In the genomic region with DNA sequence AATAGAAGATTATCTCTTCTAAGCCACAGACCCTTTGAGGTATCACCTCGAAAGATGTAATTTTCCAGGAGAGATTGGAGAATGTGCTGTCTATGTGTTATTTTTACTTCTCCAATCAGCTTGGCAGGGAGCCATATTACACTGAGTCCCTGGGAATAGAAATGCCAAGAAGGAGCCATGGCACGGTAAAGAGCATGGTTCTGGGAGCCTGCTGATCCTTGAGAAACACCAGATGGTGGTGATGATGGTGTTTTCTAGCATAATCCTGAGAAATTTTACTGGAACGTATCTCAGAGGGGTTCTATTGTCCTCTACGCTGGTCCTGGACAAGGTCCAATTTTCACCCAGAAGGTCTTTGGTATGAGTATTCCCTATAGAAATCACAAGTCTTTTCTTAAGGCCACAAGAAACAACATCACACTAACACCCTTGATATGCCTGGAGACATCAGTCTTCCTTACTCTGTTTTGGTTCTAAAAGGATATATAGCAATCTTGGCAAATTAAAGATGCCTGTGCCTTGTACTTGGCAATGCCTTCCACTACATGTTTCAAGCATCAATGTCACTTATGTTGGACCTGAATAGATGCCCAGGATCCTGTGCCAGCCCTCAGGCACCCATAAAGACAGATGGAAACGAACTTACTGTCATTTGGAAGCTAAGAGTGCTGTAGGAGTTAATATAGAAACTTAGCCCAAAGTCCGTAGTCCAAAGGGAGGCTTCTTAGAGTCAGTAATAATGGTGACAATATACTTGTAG, we compare ENCODE assay signal across 18 mouse cellular contexts.
DNase-seq lines count a peak whose midpoint lies in the region; ATAC-seq and TF ChIP-seq lines count a peak whose summit lies in the region.
"Had no signal": no experiment of that assay in that cellular context is flagged by ENCODE, and none has a peak within 500 bp of the region (broad histone marks: within the 10 kb centered on the region; RNA-seq: fewer than 3 reads in every experiment).

No protein-coding gene starts in this region.

- H3K27me3 ChIP-seq in forebrain, embryonic 16.5 days (replicated peaks; ENCODE audit: control insufficient read depth, insufficient read depth, low read length) = no peaks in the 10 kb centered on the region
- H3K27me3 ChIP-seq: CH12.LX; heart, embryonic 12.5 days; liver, embryonic 12.5 days; neural tube, embryonic 15.5 days had no signal

- no peak overlapping the region for H3K9ac ChIP-seq in forebrain, embryonic 16.5 days (replicated peaks; ENCODE audit: low read depth, low read length)
- H3K9ac ChIP-seq: heart, embryonic 12.5 days; liver, embryonic 12.5 days; neural tube, embryonic 15.5 days had no signal

- peak overlapping the region; percentile 24; the same call in 1 of the 2 replicates for H3K27ac ChIP-seq in layer of hippocampus, adult 2 months
- H3K27ac ChIP-seq in forebrain, embryonic 16.5 days (ENCODE audit: low read length) = peak overlapping the region; percentile 69
- H3K27ac ChIP-seq: embryonic facial prominence, embryonic 10.5 days; liver, embryonic 12.5 days; neural tube, embryonic 15.5 days had no signal

- no peak for TF ChIP-seq CTCF in layer of hippocampus, adult 2 months (conservative IDR thresholded peaks at IDR 0.05)

- ATAC-seq in cerebellum, adult (ENCODE audit: insufficient number of reproducible peaks, low FRiP score, low TSS enrichment) = peak; percentile 80
- ATAC-seq in forebrain, embryonic 16.5 days = peak; percentile 84
- ATAC-seq: liver, embryonic 12.5 days; lung, postnatal 0 days had no signal

- H3K36me3 ChIP-seq in forebrain, embryonic 16.5 days (ENCODE audit: control insufficient read depth, insufficient read depth) = no peaks in the 10 kb centered on the region
- H3K36me3 ChIP-seq: embryonic facial prominence, embryonic 10.5 days; heart, embryonic 12.5 days; liver, embryonic 12.5 days; neural tube, embryonic 15.5 days had no signal

- 0 out of 2 replicates have a peak, but pooled peaks cover 3% of the 10 kb centered on the region for H3K4me1 ChIP-seq in forebrain, embryonic 16.5 days (replicated peaks; ENCODE audit: control insufficient read depth, insufficient read depth, low read length)
- H3K4me1 ChIP-seq: embryonic facial prominence, embryonic 10.5 days; liver, embryonic 12.5 days; neural tube, embryonic 15.5 days had no signal

- no peaks in the 10 kb centered on the region for H3K9me3 ChIP-seq in forebrain, embryonic 16.5 days (ENCODE audit: control insufficient read depth, low read length)
- H3K9me3 ChIP-seq: embryonic facial prominence, embryonic 10.5 days; heart, embryonic 12.5 days; liver, embryonic 12.5 days; neural tube, embryonic 15.5 days had no signal

- WGBS in forebrain, embryonic 16.5 days = 36% methylated on average over 6 of the region's 6 CpGs

- H3K4me3 ChIP-seq in layer of hippocampus, adult 2 months = no peak overlapping the region
- no peak overlapping the region for H3K4me3 ChIP-seq in forebrain, embryonic 16.5 days (replicated peaks; ENCODE audit: low read length)
- H3K4me3 ChIP-seq: embryonic facial prominence, embryonic 10.5 days; heart, embryonic 12.5 days; liver, embryonic 12.5 days; neural tube, embryonic 15.5 days had no signal

- no peak overlapping the region for H3K4me2 ChIP-seq in forebrain, embryonic 16.5 days (ENCODE audit: low read length)
- H3K4me2 ChIP-seq: heart, embryonic 12.5 days; liver, embryonic 12.5 days; neural tube, embryonic 15.5 days had no signal

- no peak for DNase-seq in cerebellum, postnatal 4 days (ENCODE audit: low spot score in 2 of 2)
- peak; percentile 19 to 29 for DNase-seq in layer of hippocampus, adult 2 months (ENCODE audit: low spot score in 2 of 2)
- no peak for DNase-seq in layer of hippocampus, postnatal 25 days (ENCODE audit: extremely low spot score in 1 of 2, low spot score in 1 of 2)
- DNase-seq in cerebellum, adult 11-12 months = peak; percentile 66
- DNase-seq in spleen, adult 18-20 months = no peak
- no peak for DNase-seq in retina, postnatal 1 day
- DNase-seq: gastrocnemius, postnatal 25 days; kidney, adult 11 months; kidney, postnatal 25 days; thymus, postnatal 14 days had no signal

Comparison
In these comparisons a context has a peak if more than half of its experiments do, and no peak if none do; other contexts are left out.
1. DNase-seq: peak in layer of hippocampus, adult 2 months (2 of 2) and cerebellum, adult 11-12 months (single experiment); none in cerebellum, postnatal 4 days (0 of 2), layer of hippocampus, postnatal 25 days (0 of 2), spleen, adult 18-20 months (0 of 2) and retina, postnatal 1 day (single experiment).